Mouse (Mus musculus): ENCODE data around the gene Gm10318. TPM values are rescaled to one million over a fixed set of nuclear protein-coding genes. Genes with fewer than 3 reads are reported as not detected.

The Gm10318 gene
- polyA plus RNA-seq, 1 experiment = not detected

GRCm38 (mm10) chr10:77846961-77847360 lies 5.7 kb upstream of the Gm10318 start:
- H3K79me2 ChIP-seq (ENCODE audit: control insufficient read depth, insufficient read depth) = no peaks in the 10 kb centered on the region
- no peak overlapping the region for H3K4me3 ChIP-seq (ENCODE audit: insufficient read depth, poor library complexity, severe bottlenecking)
- no peak overlapping the region for H3ac ChIP-seq (ENCODE audit: control insufficient read depth, insufficient read length, low read depth)
- H3K27me3 ChIP-seq (ENCODE audit: control insufficient read depth, insufficient read depth, insufficient read length) = peaks cover 9% of the 10 kb centered on the region
- no peaks in the 10 kb centered on the region for H3K79me3 ChIP-seq (ENCODE audit: low read depth)
- H3K36me3 ChIP-seq (ENCODE audit: control insufficient read depth, insufficient read depth) = no peaks in the 10 kb centered on the region
- no peak for TF ChIP-seq CTCF (IDR thresholded peaks at IDR 0.05; ENCODE audit: control insufficient read depth, insufficient read depth, insufficient read length)
- TF ChIP-seq MYOD1 (IDR thresholded peaks at IDR 0.05; ENCODE audit: control insufficient read depth, insufficient read length, low read depth) = no peak
- TF ChIP-seq CEBPB (IDR thresholded peaks at IDR 0.05; ENCODE audit: low read depth) = no peak
- no peak for TF ChIP-seq MAX (IDR thresholded peaks at IDR 0.05)
- TF ChIP-seq USF1 (IDR thresholded peaks at IDR 0.05; ENCODE audit: low read depth) = no peak
- no peak for TF ChIP-seq MYOG (IDR thresholded peaks at IDR 0.05; ENCODE audit: control insufficient read depth, extremely low read depth, insufficient read length)
- no peak for TF ChIP-seq FOSL1 (IDR thresholded peaks at IDR 0.05; ENCODE audit: insufficient read depth, low read length, poor library complexity, severe bottlenecking)

- Histone ChIP-seq H3K4me3 (ENCODE audit: insufficient read depth, poor library complexity, severe bottlenecking) (no peak overlapping the region), H3K79me3 (ENCODE audit: low read depth) (no peaks in the 10 kb centered on the region), H3K36me3 (ENCODE audit: control insufficient read depth, insufficient read depth) (no peaks in the 10 kb centered on the region), H3K27me3 (ENCODE audit: control insufficient read depth, insufficient read depth, insufficient read length) (peaks cover 15% of the 10 kb centered on the region), H3K79me2 (ENCODE audit: control insufficient read depth, insufficient read depth) (no peaks in the 10 kb centered on the region), H3ac (ENCODE audit: control insufficient read depth, insufficient read length, low read depth) (no peak overlapping the region)
- TF ChIP-seq CTCF (IDR thresholded peaks at IDR 0.05; ENCODE audit: control insufficient read depth, insufficient read depth, insufficient read length) (no peak), FOSL1 (IDR thresholded peaks at IDR 0.05; ENCODE audit: insufficient read depth, low read length, poor library complexity, severe bottlenecking) (no peak)
These were observed 5.1 kb upstream of the Gm10318 start for GRCm38 (mm10) chr10:77847538-77847937.

GRCm38 (mm10) chr10:77861675-77862074 lies 9.0 kb downstream of the Gm10318 start, which contains the start of gene Gm3285:
Gm3285 (plus strand) TSS chr10:77861975.
- H3K79me2 ChIP-seq (ENCODE audit: control insufficient read depth, insufficient read depth) = no peaks in the 10 kb centered on the region
- peaks cover 10% of the 10 kb centered on the region for H3K27me3 ChIP-seq (ENCODE audit: control insufficient read depth, insufficient read depth, insufficient read length)
- H3ac ChIP-seq (ENCODE audit: control insufficient read depth, insufficient read length, low read depth) = no peak within 1 kb of the TSS
- H3K36me3 ChIP-seq (ENCODE audit: control insufficient read depth, insufficient read depth) = no peaks in the 10 kb centered on the region
- no peak within 1 kb of the TSS for H3K4me3 ChIP-seq (ENCODE audit: insufficient read depth, poor library complexity, severe bottlenecking)
- TF ChIP-seq USF1 (IDR thresholded peaks at IDR 0.05; ENCODE audit: low read depth) (no peak), CEBPB (IDR thresholded peaks at IDR 0.05; ENCODE audit: low read depth) (no peak), CTCF (IDR thresholded peaks at IDR 0.05; ENCODE audit: control insufficient read depth, insufficient read depth, insufficient read length) (no peak), MYOD1 (IDR thresholded peaks at IDR 0.05; ENCODE audit: control insufficient read depth, insufficient read length, low read depth) (no peak), FOSL1 (IDR thresholded peaks at IDR 0.05; ENCODE audit: insufficient read depth, low read length, poor library complexity, severe bottlenecking) (no peak), MAX (IDR thresholded peaks at IDR 0.05) (no peak), MYOG (IDR thresholded peaks at IDR 0.05; ENCODE audit: control insufficient read depth, extremely low read depth, insufficient read length) (no peak)
- H3K79me3 ChIP-seq (ENCODE audit: low read depth) = no peaks in the 10 kb centered on the region

GRCm38 (mm10) chr10:77864067-77864761 lies 11.6 kb downstream of the Gm10318 start:
- TF ChIP-seq MYOD1 (IDR thresholded peaks at IDR 0.05; ENCODE audit: control insufficient read depth, insufficient read length, low read depth) (no peak), FOSL1 (IDR thresholded peaks at IDR 0.05; ENCODE audit: insufficient read depth, low read length, poor library complexity, severe bottlenecking) (no peak), MYOG (IDR thresholded peaks at IDR 0.05; ENCODE audit: control insufficient read depth, extremely low read depth, insufficient read length) (no peak), CTCF (IDR thresholded peaks at IDR 0.05; ENCODE audit: control insufficient read depth, insufficient read depth, insufficient read length) (no peak), MAX (IDR thresholded peaks at IDR 0.05) (no peak), USF1 (IDR thresholded peaks at IDR 0.05; ENCODE audit: low read depth) (no peak), CEBPB (IDR thresholded peaks at IDR 0.05; ENCODE audit: low read depth) (no peak)
- Histone ChIP-seq H3K4me3 (ENCODE audit: insufficient read depth, poor library complexity, severe bottlenecking) (no peak overlapping the region), H3K36me3 (ENCODE audit: control insufficient read depth, insufficient read depth) (no peaks in the 10 kb centered on the region), H3K79me3 (ENCODE audit: low read depth) (no peaks in the 10 kb centered on the region), H3K79me2 (ENCODE audit: control insufficient read depth, insufficient read depth) (no peaks in the 10 kb centered on the region), H3ac (ENCODE audit: control insufficient read depth, insufficient read length, low read depth) (no peak overlapping the region), H3K27me3 (ENCODE audit: control insufficient read depth, insufficient read depth, insufficient read length) (peaks cover 10% of the 10 kb centered on the region)

- TF ChIP-seq CEBPB (IDR thresholded peaks at IDR 0.05; ENCODE audit: low read depth) (no peak), USF1 (IDR thresholded peaks at IDR 0.05; ENCODE audit: low read depth) (no peak), CTCF (IDR thresholded peaks at IDR 0.05; ENCODE audit: control insufficient read depth, insufficient read depth, insufficient read length) (no peak), MAX (IDR thresholded peaks at IDR 0.05) (no peak), MYOG (IDR thresholded peaks at IDR 0.05; ENCODE audit: control insufficient read depth, extremely low read depth, insufficient read length) (no peak), FOSL1 (IDR thresholded peaks at IDR 0.05; ENCODE audit: insufficient read depth, low read length, poor library complexity, severe bottlenecking) (no peak), MYOD1 (IDR thresholded peaks at IDR 0.05; ENCODE audit: control insufficient read depth, insufficient read length, low read depth) (no peak)
- peaks cover 5% of the 10 kb centered on the region for H3K27me3 ChIP-seq (ENCODE audit: control insufficient read depth, insufficient read depth, insufficient read length)
- no peaks in the 10 kb centered on the region for H3K79me2 ChIP-seq (ENCODE audit: control insufficient read depth, insufficient read depth)
- no peak overlapping the region for H3ac ChIP-seq (ENCODE audit: control insufficient read depth, insufficient read length, low read depth)
- no peaks in the 10 kb centered on the region for H3K79me3 ChIP-seq (ENCODE audit: low read depth)
- no peak overlapping the region for H3K4me3 ChIP-seq (ENCODE audit: insufficient read depth, poor library complexity, severe bottlenecking)
- no peaks in the 10 kb centered on the region for H3K36me3 ChIP-seq (ENCODE audit: control insufficient read depth, insufficient read depth)
These were observed 12.1 kb downstream of the Gm10318 start for GRCm38 (mm10) chr10:77864762-77865143.

- no peaks in the 10 kb centered on the region for H3K79me2 ChIP-seq (ENCODE audit: control insufficient read depth, insufficient read depth)
- H3K27me3 ChIP-seq (ENCODE audit: control insufficient read depth, insufficient read depth, insufficient read length) = no peaks in the 10 kb centered on the region
- no peaks in the 10 kb centered on the region for H3K36me3 ChIP-seq (ENCODE audit: control insufficient read depth, insufficient read depth)
- no peaks in the 10 kb centered on the region for H3K79me3 ChIP-seq (ENCODE audit: low read depth)
- no peak overlapping the region for H3ac ChIP-seq (ENCODE audit: control insufficient read depth, insufficient read length, low read depth)
- H3K4me3 ChIP-seq (ENCODE audit: insufficient read depth, poor library complexity, severe bottlenecking) = no peak overlapping the region
- no peak for TF ChIP-seq USF1 (IDR thresholded peaks at IDR 0.05; ENCODE audit: low read depth)
- TF ChIP-seq MYOD1 (IDR thresholded peaks at IDR 0.05; ENCODE audit: control insufficient read depth, insufficient read length, low read depth) = no peak
- no peak for TF ChIP-seq CEBPB (IDR thresholded peaks at IDR 0.05; ENCODE audit: low read depth)
- TF ChIP-seq MAX (IDR thresholded peaks at IDR 0.05) = no peak
- no peak for TF ChIP-seq MYOG (IDR thresholded peaks at IDR 0.05; ENCODE audit: control insufficient read depth, extremely low read depth, insufficient read length)
- no peak for TF ChIP-seq FOSL1 (IDR thresholded peaks at IDR 0.05; ENCODE audit: insufficient read depth, low read length, poor library complexity, severe bottlenecking)
- TF ChIP-seq CTCF (IDR thresholded peaks at IDR 0.05; ENCODE audit: control insufficient read depth, insufficient read depth, insufficient read length) = no peak
These were observed 14.9 kb downstream of the Gm10318 start for GRCm38 (mm10) chr10:77867546-77867945.
